Mouse (Mus musculus) retina, postnatal 1 day (tissue): ENCODE data around the gene Foxk1.

Experiments used
- DNase-seq: peaks from one replicate; pipeline ENCODE4 v3.0.0-alpha.2; 2012

Foxk1 gene

DNA sequence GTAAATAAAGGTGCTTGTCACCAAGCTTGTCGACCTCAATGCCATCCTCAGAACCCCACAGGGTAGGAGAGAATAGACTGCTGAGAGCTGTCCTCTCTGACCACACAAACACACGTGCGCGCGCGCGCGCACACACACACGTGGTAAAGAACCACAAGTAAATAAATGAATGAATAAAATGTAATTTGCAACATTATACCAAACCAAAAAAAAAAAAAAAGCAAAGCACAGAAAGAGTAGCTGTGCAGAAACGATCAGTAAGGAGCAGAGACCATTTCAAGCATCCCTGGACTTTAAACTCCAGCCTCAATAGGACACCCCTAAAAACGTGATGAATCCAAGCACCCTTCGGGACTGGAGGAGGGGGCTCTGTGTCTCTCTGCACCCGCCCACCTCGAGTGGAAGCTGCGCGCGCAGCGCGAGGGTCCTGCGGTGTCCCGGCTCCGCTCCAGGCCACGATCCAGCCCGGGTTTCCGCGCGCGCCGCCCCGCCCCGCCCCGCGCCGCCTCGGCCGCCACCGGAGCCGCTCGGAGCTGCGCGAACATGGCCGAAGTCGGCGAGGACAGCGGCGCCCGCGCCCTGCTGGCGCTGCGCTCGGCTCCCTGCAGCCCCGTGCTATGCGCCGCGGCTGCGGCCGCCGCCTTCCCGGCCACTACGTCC lies at the start of gene Foxk1:
Foxk1 (plus strand) TSS at position 517 of the 660 bp plus-strand sequence.
- DNase-seq, result peak; percentile 93

DNA sequence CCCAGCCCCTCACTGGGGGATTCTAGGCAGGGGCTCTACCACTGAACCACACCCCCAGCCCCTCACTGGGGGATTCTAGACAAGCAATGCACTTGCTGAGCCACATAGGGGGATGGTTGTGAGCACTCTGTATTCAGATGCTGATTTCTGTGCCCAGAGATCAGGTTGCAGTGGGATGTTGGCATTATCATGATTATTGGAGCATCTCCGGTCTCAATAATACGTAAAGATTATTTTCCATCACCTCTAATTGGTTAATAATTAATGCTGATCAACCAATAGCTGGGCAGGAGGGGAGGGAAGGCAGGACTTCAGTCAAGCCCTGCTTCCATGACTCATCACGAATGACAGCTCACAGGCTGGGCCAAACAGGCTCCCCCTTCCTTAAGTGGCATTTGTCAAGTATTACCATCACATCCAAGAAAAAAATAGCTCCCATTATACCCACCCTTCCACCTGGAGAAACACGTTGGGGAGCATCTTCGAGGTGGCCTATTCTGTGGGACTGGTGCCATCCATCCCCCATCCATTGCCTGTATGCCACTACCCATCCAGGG lies 48.9 kb upstream of the Foxk1 start:
- no peak for DNase-seq

DNA sequence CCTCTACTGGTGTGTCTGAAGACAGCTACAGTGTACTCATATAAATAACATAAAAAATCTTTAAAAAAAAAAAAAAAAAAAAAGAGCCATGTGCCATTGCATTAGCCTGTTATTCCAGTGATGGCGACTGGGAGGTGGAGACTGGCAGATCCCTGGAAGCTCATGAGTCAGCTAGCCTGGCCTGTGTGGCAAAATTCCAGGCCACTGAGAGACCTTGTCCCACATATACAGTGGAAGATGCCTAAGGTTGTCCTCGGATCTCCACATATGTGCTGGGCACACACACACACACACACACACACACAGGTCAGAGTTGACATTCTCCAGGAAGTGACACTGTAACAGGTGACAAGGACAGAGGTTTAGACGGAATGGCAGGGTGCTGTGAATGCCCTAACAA lies 46.2 kb upstream of the Foxk1 start:
- no peak for DNase-seq

DNA sequence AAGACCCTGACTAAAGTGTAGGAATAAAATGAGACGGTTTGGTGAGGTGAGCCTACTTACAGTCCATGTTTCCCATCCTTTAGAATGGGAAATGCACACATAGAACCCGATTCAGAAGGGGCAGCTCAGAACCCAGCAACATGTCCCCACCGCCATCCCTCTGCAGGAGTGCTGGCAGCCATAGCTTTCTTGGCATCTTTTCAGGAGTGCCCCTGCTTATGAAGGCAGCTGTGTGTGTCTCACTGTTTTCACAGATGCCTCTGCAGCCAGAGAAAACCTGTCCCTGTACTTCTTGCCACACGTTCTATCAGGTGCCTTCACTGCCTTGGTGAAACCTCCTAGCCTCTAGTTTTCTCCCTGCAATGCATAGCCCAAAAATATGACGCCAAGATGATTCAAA lies 40.1 kb upstream of the Foxk1 start:
- no peak for DNase-seq

DNA sequence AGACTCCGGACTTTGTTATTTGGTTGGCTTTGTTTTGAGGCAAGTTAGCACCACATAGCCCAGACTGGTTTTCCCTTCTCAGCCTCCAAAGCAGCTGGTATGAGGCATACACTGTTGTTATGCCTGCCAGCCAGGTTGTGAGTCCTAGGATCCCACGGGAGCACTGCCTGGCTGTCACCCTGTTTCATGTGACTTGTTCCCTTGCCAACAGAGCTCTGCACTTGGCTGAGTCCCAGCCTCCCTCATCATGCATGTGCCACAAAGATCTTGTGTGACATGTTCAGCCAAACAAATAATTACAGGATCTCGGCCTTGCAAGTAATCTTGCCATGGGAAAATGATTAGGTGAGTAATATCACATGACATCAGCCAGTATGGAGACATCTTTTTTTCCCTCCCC lies 38.4 kb upstream of the Foxk1 start:
- DNase-seq, result peak; percentile 94

DNA sequence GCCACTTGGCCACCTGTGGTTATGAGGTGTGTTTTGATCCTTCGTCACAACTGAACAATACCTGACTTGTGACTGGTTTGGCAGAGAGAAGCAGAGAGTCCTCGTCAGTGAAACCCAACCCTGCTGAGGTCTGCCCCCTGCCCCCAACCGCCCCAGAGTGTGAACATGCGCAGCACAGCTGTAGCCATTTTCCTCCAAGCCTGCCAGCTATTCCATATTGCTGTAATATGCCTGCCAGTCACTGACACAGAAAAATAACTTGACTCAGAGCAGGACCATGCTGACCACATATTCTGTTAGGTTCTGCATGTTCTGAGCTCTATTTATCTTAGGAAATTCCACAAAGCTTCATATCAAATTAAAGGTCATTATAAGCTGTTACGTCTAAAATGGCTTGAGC lies 37.2 kb upstream of the Foxk1 start:
- peak; percentile 27 for DNase-seq

DNA sequence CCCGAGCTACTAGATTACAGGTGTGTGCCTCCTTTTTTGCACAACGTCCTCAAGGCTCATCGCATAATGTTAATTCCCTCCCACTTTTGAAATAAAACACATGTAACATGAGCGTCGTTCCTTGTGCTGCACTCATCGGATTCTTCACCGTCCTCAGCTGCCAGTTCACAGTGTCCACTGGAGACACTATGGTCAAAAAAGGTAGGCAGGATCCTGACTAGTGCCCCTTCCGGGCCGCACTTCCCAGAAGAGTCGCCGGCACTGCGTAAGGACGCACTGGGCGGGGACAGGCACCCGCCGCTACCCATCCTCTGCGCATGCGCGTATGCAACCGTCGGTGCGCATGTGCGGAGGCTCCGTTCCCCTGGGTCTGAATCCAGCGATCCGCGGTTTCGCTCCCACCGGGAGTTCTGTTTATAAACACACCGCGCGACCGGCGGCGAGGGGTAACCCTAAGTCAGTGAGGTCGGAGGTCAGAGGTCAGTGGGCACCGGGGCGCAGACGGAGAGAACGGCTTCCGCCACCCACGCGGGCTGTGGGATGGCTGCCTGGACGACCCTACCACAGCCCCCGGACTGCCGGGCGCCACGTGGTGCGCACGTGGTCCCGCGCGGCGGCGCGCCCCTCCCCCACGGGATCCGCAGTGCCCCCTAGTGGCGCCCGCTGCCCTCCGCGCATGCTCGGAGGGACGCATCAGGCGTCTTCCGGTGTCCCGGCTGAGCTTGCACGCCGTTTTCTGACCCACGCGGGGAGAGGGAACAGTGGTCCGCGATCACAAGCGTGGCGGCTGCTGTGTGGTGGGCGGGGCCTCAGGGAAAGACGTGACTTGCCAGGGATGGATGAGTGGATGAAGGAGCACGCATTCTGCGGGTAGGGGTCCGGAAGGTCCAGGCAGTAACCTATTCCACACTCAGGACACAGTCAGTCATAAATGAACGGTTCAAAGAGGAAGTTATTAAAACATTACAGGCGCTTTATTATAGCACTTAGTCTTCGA lies 33.9 kb upstream of the Foxk1 start:
- peak; percentile 96 for DNase-seq

DNA sequence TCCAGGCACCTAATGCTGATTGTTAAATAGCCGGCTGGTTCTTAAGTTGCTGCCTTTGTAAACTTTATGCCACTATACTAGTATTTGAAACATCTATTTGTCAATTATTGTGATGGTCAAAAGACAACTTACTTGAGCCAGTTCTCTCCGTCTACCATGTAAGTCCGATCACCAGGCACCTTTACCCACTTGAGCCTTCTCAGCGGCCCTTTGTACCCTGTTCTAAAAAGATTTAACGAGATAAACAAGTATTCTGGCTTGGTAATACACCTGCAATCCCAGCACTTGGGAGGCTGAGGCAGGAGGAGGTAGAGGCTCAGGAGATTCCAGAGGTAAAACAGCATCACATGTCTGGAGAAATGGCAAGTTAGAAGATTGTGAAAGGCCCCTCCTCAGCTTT lies 33.2 kb upstream of the Foxk1 start:
- no peak for DNase-seq

DNA sequence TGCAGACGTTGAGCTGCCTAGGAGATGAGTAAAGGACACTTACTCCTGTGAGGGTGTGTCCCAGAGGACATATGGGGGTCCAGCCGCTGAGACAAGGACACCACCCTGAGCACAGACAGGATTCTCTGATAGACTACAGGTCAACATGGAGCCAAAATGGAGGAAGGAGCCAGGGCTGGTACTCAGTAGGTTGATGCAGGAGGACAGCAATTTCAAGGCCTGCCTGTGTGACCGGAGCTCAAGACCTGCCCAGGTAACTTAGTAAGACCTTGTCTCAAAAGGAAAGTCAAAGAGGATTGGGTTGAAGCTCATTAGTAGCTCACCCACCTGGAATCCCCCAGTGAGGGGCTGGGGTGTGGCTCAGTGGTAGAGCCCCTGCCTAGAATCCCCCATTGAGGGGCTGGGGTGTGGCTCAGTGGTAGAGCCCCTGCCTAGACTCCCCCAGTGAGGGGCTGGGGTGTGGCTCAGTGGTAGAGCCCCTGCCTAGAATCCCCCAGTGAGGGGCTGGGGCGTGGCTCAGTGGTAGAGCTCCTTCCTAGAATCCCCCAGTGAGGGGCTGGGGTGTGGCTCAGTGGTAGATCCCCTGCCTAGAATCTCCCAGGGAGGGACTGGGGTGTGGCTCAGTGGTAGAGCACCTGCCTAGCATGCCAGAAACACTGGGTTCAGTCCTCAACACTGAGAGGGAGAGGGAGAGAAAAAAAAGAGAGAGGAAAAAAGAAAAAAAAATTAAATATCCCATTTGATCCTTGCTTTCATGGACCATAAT lies 30.7 kb upstream of the Foxk1 start:
- no peak for DNase-seq

DNA sequence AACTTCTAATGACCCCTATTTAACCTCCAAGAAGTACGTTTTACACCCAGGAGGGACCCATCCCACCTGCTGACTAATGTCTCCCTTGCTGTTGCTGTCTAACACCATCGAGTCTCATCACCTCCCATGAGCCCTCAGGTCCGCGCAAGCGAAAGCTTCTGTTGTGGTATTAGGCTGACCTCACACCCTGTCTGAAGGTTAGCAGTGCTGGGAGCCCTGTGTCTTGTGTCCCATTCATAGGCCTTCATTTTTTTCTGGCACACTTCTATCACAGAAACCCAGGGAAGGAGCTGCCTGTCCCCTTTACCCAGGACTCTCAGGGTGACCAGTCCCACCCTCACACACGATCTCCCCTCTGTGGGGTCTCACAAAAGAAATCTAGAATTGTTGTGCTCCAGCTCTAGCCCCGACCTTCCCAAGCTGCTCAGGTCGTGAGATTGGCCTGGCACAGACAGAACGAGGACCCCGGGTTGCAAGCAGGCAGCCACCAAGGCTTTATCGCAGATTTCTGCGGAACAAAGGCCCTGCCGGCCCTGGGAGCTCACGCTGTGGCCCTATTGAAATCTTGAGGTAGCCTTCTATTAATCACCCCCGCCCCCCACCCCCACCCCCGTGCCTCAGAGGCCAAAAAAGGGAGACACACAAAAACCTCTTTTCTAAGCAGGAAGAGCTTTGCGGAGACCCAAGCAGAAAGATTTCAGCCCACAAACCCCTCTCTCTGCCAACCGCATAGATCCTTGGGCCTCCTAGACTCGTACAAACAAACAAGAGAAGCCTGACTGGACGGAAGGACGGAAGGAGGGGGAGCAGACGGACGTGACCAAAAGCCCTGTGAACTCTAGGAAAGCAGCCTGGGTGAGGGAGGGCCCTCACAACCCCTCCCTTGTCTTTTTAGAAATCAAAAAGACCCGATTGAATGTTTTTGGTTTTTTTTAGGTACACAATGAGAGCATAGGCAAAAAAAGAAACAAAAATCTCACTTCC lies 29.8 kb upstream of the Foxk1 start:
- DNase-seq, result peak; percentile 55

DNA sequence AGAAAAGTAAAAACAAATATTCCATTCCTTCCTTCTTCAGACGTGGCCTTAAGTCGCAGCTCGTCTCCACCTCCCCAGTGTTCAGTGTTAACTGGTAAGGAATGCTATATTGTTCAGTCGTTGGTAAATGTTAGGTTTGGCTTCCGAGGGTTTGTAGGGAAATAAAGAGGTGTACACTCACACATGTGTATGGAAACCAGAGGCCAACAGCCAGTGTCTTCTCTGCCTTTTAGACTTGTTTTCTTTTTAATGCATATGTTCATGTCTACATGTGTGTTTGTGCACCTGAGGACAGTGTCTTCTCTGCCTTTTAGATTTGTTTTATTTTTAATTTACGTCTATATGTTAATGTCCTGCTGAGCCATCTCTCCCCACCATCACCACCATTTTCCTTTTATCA lies 29.1 kb upstream of the Foxk1 start:
- DNase-seq, result no peak

DNA sequence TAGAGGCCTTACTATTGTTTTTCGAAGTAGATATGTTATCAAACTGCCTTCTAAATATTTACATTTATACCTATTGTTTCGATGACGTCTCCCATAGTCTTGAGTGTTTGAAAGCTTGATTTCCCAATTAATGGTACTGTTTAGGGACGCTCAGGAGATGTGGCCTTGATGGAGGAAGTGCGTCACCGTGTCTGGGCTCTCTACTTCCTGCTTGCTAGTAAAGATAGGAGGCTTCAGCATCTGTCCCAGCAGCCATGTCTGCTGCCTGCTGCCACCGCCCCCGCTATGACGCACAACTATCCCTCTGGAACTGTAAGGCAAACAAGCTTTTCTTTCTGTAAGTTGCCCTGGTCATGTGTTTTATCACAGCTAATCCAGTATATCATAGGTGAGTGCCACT lies 27.0 kb upstream of the Foxk1 start:
- no peak for DNase-seq

DNA sequence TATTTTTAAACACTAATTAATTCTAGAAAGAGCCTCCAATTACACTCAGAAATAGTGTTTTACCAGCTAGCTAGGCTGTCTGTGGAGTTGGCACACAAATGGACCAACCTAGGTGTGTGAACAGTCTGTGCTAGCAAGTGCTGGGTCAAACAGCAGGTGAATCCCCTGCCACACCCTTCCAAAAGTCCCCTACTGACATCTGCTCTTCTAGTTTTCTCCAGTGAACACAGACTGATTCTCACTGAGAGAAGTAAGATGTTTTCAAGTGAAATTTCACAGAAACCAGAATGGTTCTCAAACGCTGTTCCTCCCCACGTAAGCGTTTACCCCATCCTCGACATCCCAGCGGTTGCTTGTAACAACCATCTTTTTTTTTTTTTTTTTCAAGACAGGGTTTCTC lies 25.7 kb upstream of the Foxk1 start:
- DNase-seq, result no peak

DNA sequence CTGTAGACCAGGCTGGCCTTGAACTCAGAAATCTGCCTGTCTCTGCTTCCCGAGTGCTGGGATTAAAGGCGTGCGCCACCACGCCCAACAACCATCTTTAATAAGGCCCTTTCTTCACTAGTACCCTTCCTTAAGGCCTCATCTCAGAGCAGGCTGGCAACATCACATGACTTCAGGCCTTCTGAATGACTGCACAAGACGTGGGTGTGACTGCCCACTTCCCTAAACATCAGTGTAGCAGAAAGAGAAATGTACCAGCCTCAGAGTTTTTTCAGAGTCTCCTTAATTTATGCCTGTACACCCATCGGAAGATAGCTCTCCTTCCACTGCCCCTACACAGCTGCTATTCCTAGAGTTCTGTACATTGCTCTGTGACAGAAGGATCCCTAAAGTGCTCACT lies 25.2 kb upstream of the Foxk1 start:
- DNase-seq, result no peak

DNA sequence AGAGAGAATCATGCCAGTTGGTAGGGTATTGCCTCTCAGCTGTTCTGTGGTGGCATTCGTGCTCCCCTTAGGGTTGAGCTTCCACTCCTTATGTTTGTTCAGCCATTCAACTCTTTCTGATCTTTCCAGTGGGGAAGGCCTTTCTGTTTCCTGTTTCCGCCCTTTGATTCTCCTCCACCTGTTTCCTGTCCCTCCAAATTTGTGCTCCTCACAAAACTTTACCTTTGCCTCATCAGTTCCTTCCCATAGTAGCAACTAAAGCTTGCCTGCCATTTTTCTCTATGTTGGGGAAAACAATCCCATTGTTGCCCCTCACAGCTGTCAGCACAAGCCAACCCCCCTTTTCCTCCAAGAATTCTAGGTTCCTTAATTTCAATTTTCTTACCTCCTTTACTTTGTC lies 23.2 kb upstream of the Foxk1 start:
- DNase-seq, result no peak

DNA sequence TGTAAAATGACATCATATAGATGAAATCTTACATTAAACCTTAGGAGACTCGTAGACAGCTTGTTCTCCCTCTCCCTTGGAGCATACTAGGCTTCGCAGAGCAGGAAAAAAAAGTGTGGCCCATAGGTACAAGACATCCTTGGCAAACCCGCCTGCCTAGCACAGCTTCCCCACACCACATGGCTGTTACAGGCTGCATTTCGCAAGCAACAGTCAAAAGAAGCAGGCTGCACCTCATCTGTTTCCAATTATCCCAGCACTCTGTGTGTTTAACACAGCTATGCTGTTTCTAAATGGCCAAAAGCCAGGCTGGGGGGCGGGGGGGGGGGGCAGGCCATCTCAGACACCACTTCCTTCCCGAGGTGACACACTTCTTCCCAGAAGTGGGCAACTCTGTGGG lies 20.8 kb upstream of the Foxk1 start:
- no peak for DNase-seq

DNA sequence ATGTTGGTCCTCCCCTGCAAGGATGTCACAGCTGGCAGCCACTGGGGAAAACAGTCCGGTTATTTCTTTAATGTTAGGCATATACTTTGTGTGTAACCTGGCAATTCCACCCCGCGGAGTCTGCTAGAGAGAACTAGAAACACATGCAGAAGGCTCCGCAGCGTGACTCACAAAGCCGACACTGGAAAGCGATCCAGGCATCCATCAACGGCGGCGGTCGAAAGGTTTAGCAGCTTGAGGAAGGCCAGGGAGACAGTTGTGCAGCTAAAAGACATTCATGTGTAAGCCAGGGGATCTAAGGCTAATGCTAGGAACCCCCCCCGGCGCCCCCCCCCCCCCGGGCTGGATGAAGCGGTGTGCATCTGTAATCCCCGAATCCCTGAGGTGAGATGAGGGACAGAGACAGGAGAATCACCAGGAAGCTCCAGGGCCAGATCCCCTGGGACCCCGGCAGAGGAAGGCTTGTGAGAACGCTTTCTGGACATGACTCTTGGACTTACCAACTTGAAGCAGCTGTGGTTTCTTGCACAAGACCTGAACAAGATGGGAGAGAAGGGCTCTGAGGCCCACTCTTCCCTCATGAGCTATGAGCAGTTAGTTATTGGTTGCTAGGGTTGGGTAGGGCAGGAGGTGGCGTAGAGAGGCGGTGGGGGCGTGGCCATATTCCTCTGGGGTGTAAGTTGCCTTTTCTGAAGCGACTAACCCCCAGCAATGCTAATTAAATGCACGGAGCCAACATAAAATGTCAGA lies 16.2 kb upstream of the Foxk1 start:
- peak; percentile 21 for DNase-seq

DNA sequence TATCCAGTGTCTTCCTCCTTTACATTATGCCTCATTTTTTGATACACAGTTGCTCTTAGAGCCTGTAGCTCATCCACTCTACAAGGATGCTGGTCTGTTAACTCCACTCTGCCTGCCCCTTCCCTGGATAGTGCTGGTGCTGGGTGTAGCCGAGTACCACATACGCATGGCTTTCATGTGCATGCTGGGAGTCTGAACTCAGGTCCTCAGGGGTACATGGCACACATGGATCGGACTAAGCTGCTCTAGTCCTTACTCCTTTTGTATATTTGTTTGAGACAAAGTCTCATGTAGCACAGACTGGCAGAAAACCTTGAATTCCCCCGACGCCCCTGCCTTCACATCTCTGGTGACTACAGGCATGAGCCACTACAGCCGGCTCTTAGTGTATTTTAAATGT lies 15.0 kb upstream of the Foxk1 start:
- DNase-seq, result no peak

DNA sequence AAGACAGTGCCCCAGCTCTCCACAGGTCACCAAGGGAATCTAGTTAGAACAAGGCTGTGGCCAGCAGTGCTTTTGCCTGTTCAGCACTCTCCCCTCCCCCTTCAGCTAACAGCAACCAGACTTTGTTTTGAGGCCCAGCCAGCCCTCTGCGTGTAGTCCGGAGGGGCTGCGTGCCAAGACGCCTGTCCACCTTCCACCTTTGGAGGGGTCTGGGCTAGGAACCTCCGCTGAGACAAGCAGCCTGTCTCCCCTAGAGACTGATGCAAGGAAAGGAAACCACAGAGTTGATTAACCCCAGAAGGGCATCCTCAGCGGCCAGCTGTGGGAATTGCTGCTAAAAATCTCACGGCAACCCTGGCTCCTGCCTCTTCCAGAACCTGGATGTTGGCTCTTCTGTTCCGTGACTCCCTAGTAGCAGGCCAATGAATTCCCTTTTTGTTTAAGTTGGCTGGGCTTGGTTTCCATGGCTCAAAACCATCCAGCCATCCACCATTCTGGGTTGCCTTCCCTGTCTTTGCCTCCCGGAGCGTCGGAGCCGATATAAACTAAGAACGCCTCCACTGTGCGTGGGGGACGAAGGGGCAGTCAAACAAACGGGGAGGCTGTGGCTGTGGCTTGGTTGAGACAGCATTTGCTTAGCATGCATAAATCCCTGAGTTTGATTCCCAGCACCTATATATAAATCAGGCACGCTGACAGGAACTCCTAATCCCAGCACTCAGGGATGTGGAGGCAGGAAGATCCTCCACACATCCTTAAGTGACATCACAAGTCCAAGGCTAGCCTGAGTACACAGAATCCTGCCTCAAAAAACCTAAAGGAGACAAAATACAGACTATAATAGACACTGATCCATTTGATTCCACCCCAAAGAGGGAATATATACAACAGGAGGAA lies 14.3 kb upstream of the Foxk1 start:
- DNase-seq, result peak; percentile 52

DNA sequence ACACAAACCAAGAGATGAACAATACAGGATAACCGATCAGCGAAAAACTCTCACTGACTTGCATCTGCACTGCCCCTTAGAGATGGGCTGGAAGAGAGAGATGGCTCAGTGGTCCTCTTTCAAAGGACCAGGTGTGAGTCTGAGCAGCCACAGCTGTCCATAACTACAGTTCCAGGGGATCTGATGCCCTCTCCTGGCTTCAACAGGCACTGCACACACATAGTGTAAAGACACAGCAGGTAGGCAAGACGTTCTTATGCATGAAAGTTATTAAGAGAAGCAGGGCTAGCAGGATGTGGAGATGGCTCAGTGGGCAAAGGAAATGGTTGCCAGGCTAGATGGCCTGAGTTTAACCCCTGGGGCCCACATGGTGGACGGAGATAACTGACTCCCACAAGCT lies 13.6 kb upstream of the Foxk1 start:
- peak; percentile 36 for DNase-seq
